Mouse (Mus musculus): Measurements from ENCODE around the gene Yrdc.

- TF ChIP-seq EP300 (optimal IDR thresholded peaks at IDR 0.05): no peak
- no peak for TF ChIP-seq CTCF (IDR thresholded peaks at IDR 0.05; ENCODE audit: low read depth)
Measured at GRCm38 (mm10) chr4:124858370-124858769, 7.9 kb downstream of the Yrdc start.

Data from stomach, postnatal 0 days (tissue).